In the genomic region with DNA sequence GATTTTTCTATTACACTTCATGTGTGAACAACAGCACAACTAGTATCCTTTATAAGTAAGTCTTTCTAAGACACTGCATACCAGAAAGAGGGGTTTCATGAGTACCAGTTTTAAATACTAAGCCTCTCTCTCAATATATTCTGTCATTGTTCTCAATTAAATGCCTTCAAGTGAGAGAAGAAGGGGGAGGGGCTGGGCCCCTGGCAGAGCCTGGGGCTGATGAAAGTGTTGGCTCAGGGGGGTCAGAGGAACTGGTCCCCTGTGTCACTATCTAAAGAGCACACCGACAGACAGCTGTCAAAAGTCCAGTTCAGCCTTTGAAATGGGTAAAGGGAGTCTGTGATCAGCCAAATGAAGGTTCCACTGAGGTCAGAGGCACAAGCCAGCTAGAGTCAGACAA, we compare ENCODE assay signal across 17 mouse cellular contexts.
A peak's percentile ranks its signal among the peaks of the same experiment; 100 is the strongest.
DNase-seq lines count a peak whose midpoint lies in the region; ATAC-seq and TF ChIP-seq lines count a peak whose summit lies in the region.
"Had no signal": no experiment of that assay in that cellular context is flagged by ENCODE, and none has a peak within 500 bp of the region (broad histone marks: within the 10 kb centered on the region; RNA-seq: fewer than 3 reads in every experiment).

No protein-coding gene starts in this region.

- peaks cover 4% of the 10 kb centered on the region; the same call in 1 of the 2 replicates for H3K9me3 ChIP-seq in midbrain, embryonic 10.5 days (replicated peaks)
- H3K9me3 ChIP-seq in midbrain, postnatal 0 days (ENCODE audit: low read length), result no peaks in the 10 kb centered on the region
- H3K9me3 ChIP-seq in forebrain, embryonic 15.5 days, result no peaks in the 10 kb centered on the region
- no peaks in the 10 kb centered on the region for H3K9me3 ChIP-seq in hindbrain, embryonic 16.5 days (ENCODE audit: control insufficient read depth, low read length)
- no peaks in the 10 kb centered on the region for H3K9me3 ChIP-seq in neural tube, embryonic 15.5 days (replicated peaks)
- H3K9me3 ChIP-seq: heart, embryonic 15.5 days; intestine, embryonic 15.5 days had no signal

- TF ChIP-seq CTCF in midbrain, postnatal 0 days (IDR thresholded peaks at IDR 0.05), result no peak
- no peak for TF ChIP-seq CTCF in layer of hippocampus, adult 2 months (conservative IDR thresholded peaks at IDR 0.05)

- H3K4me2 ChIP-seq in midbrain, postnatal 0 days (ENCODE audit: low read depth, low read length, poor library complexity, severe bottlenecking), result no peak overlapping the region
- H3K4me2 ChIP-seq in forebrain, embryonic 15.5 days (replicated peaks), result no peak overlapping the region
- H3K4me2 ChIP-seq in hindbrain, embryonic 16.5 days (ENCODE audit: low read length), result no peak overlapping the region
- no peak overlapping the region for H3K4me2 ChIP-seq in neural tube, embryonic 15.5 days
- H3K4me2 ChIP-seq: heart, embryonic 15.5 days; intestine, embryonic 15.5 days had no signal

- no peak for DNase-seq in midbrain, embryonic 10.5 days (ENCODE audit: low spot score)
- DNase-seq in midbrain, postnatal 0 days (ENCODE audit: low spot score), result no peak
- DNase-seq in gastrocnemius, adult 8-10 months (ENCODE audit: low spot score in 2 of 2), result no peak
- no peak for DNase-seq in layer of hippocampus, adult 2 months (ENCODE audit: low spot score in 2 of 2)
- DNase-seq: adrenal gland, postnatal 36 days; cerebellum, postnatal 25 days; heart, adult 11 months; kidney, postnatal 10 days; left cerebral cortex, postnatal 4 days; thymus, adult 2 months had no signal

- no peaks in the 10 kb centered on the region for H3K36me3 ChIP-seq in midbrain, embryonic 10.5 days
- no peaks in the 10 kb centered on the region for H3K36me3 ChIP-seq in midbrain, postnatal 0 days (ENCODE audit: insufficient read depth, low read length)
- no peaks in the 10 kb centered on the region for H3K36me3 ChIP-seq in forebrain, embryonic 15.5 days
- H3K36me3 ChIP-seq in hindbrain, embryonic 16.5 days (ENCODE audit: control insufficient read depth, insufficient read depth, low read length), result no peaks in the 10 kb centered on the region
- H3K36me3 ChIP-seq in neural tube, embryonic 15.5 days, result no peaks in the 10 kb centered on the region
- H3K36me3 ChIP-seq: heart, embryonic 15.5 days; intestine, embryonic 15.5 days had no signal

- WGBS in midbrain, embryonic 10.5 days, result 10% methylated on average over 1 of the region's 1 CpGs
- 15% methylated on average over 1 of the region's 1 CpGs for WGBS in midbrain, postnatal 0 days
- 4% methylated on average over 1 of the region's 1 CpGs for WGBS in forebrain, embryonic 15.5 days
- WGBS in hindbrain, embryonic 16.5 days, result 13% methylated on average over 1 of the region's 1 CpGs
- 15% methylated on average over 1 of the region's 1 CpGs for WGBS in neural tube, embryonic 15.5 days

- peak overlapping the region; percentile 64 for H3K27ac ChIP-seq in midbrain, embryonic 10.5 days (replicated peaks)
- no peak overlapping the region for H3K27ac ChIP-seq in midbrain, postnatal 0 days (ENCODE audit: low read depth, low read length)
- H3K27ac ChIP-seq in forebrain, embryonic 15.5 days (replicated peaks), result peak overlapping the region; percentile 73
- 0 out of 2 replicates have a peak overlapping the region, but pooled peaks have one; percentile 8 for H3K27ac ChIP-seq in hindbrain, embryonic 16.5 days (ENCODE audit: low read depth, low read length)
- H3K27ac ChIP-seq in neural tube, embryonic 15.5 days (replicated peaks), result 0 out of 2 replicates have a peak overlapping the region, but pooled peaks have one; percentile 41
- H3K27ac ChIP-seq in layer of hippocampus, adult 2 months, result no peak overlapping the region

- H3K4me3 ChIP-seq in midbrain, embryonic 10.5 days, result no peak overlapping the region
- H3K4me3 ChIP-seq in midbrain, postnatal 0 days (ENCODE audit: low read depth, low read length), result no peak overlapping the region
- H3K4me3 ChIP-seq in forebrain, embryonic 15.5 days, result no peak overlapping the region
- H3K4me3 ChIP-seq in hindbrain, embryonic 16.5 days (ENCODE audit: low read length), result no peak overlapping the region
- H3K4me3 ChIP-seq in neural tube, embryonic 15.5 days (replicated peaks), result no peak overlapping the region
- no peak overlapping the region for H3K4me3 ChIP-seq in layer of hippocampus, adult 2 months
- H3K4me3 ChIP-seq: heart, embryonic 15.5 days; intestine, embryonic 15.5 days; megakaryocyte, embryonic 14.5 days had no signal

- peaks cover 30% of the 10 kb centered on the region for H3K4me1 ChIP-seq in midbrain, embryonic 10.5 days
- H3K4me1 ChIP-seq in midbrain, postnatal 0 days (ENCODE audit: insufficient read depth, low read length), result no peaks in the 10 kb centered on the region
- peaks cover 39% of the 10 kb centered on the region for H3K4me1 ChIP-seq in forebrain, embryonic 15.5 days
- H3K4me1 ChIP-seq in hindbrain, embryonic 16.5 days (ENCODE audit: control insufficient read depth, insufficient read depth, low read depth, low read length), result peaks cover 23% of the 10 kb centered on the region
- peaks cover 28% of the 10 kb centered on the region for H3K4me1 ChIP-seq in neural tube, embryonic 15.5 days

- 0 out of 2 replicates have a peak, but pooled peaks cover 3% of the 10 kb centered on the region for H3K27me3 ChIP-seq in midbrain, embryonic 10.5 days (ENCODE audit: low read depth, poor library complexity, severe bottlenecking)
- H3K27me3 ChIP-seq in midbrain, postnatal 0 days (ENCODE audit: insufficient read depth, low read length), result no peaks in the 10 kb centered on the region
- no peaks in the 10 kb centered on the region for H3K27me3 ChIP-seq in forebrain, embryonic 15.5 days
- no peaks in the 10 kb centered on the region for H3K27me3 ChIP-seq in hindbrain, embryonic 16.5 days (replicated peaks; ENCODE audit: control insufficient read depth, insufficient read depth, low read length)
- H3K27me3 ChIP-seq in neural tube, embryonic 15.5 days (replicated peaks), result no peaks in the 10 kb centered on the region
- H3K27me3 ChIP-seq: heart, embryonic 15.5 days; intestine, embryonic 15.5 days had no signal

- ATAC-seq in midbrain, postnatal 0 days (ENCODE audit: low FRiP score), result no peak
- ATAC-seq in forebrain, embryonic 15.5 days (replicated peaks), result peak; percentile 56
- ATAC-seq in hindbrain, embryonic 16.5 days, result no peak
- ATAC-seq in neural tube, embryonic 15.5 days (ENCODE audit: low FRiP score), result no peak
- ATAC-seq: CD4-positive, CD25-positive, alpha-beta regulatory T cell, adult 4 months had no signal

- no peak overlapping the region for H3K9ac ChIP-seq in midbrain, postnatal 0 days (replicated peaks; ENCODE audit: low read length, poor library complexity, severe bottlenecking)
- no peak overlapping the region for H3K9ac ChIP-seq in forebrain, embryonic 15.5 days (replicated peaks)
- no peak overlapping the region for H3K9ac ChIP-seq in hindbrain, embryonic 16.5 days (ENCODE audit: low read depth, low read length)
- no peak overlapping the region for H3K9ac ChIP-seq in neural tube, embryonic 15.5 days (replicated peaks)
- H3K9ac ChIP-seq: heart, embryonic 15.5 days; intestine, embryonic 15.5 days had no signal

Comparison
In these comparisons a context has a peak if more than half of its experiments do, and no peak if none do; other contexts are left out.
1. H3K27ac ChIP-seq: peak in midbrain, embryonic 10.5 days (single experiment), forebrain, embryonic 15.5 days (single experiment), hindbrain, embryonic 16.5 days (single experiment) and neural tube, embryonic 15.5 days (single experiment); none in midbrain, postnatal 0 days (single experiment) and layer of hippocampus, adult 2 months (single experiment).